Mouse (Mus musculus): Measurements from ENCODE around the gene 1110059G10Rik.

1110059G10Rik gene

GRCm38 (mm10) chr9:122950643-122951475, at the start of gene 1110059G10Rik, which contains the start of gene Kif15:
TSS of gene 1110059G10Rik (minus strand) at chr9:122951000.
TSS of gene Kif15 (plus strand) at chr9:122951046.
- DNase-seq (ENCODE audit: low spot score) = peak; percentile 94

DNA sequence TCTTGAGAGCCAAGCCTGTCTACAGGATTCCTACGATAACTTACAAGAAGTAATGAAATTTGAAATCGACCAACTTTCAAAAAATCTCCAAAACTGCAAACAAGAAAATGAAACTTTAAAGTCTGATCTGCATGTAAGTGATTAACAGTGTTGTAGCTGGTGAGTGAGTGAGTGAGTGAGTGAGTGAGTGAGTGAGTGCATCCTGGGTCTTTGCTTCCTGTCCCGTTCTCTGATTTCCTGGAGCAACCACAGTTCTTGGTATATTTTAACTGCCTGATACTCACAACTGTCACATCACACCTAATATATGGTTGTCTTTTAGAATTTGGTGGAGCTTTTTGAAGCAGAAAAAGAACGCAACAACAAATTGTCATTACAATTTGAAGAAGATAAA, 48.4 kb upstream of the 1110059G10Rik start:
- DNase-seq (ENCODE audit: low spot score) = no peak

GRCm38 (mm10) chr9:122998406-122999192, 47.8 kb upstream of the 1110059G10Rik start:
- no peak for DNase-seq (ENCODE audit: low spot score)

DNA sequence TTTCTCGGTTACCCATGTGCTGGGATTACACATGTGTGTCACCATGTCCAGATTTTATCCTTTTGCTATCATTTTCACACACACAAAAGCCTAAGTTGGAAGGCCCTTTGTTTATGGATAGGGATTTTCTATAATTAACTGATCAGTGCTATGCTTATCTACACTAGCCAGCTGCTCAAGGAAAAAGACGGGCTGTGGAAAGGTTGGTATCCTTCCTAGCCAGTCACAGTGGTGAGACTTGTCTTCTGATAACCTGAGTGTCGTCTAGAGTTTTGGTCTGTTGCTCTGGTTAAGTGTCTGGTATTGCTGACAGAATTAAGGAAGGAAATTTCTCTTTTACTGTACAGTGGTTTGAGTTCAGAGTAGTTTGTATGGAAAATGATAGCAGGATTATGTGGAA, 21.9 kb downstream of the 1110059G10Rik start:
- no peak for DNase-seq (ENCODE audit: low spot score)

DNA sequence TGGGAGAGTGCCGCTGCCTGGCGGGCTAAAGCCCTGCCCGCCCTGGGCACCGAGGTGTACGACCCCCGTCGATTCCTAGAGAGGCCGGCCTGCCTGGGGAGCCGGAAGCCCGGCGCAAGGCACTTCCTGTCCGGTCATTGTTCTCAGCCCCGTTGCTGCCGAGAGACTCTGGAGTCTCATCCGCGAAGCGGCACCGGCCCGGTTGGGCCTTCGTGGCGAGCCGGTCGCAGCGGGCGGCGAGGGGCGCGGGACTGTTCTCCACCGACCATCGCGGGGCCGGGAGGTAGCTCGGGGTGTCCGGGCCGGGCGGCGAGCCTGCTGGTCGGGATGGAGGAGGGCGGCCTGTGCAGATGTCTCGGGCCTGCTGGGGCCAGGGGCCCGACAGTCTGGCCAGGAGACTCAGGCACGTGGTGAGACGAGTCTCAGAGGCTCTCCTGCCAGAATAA, 27.8 kb downstream of the 1110059G10Rik start, which contains the start of gene Zfp105:
Zfp105 (plus strand) TSS at position 137 of the 446 bp plus-strand sequence.
- DNase-seq (ENCODE audit: low spot score) = no peak

- DNase-seq (ENCODE audit: low spot score) = no peak
Observed at GRCm38 (mm10) chr9:122922436-122922835, 28.4 kb downstream of the 1110059G10Rik start.

- no peak for DNase-seq (ENCODE audit: low spot score)
Observed at GRCm38 (mm10) chr9:122902717-122903535, 47.9 kb downstream of the 1110059G10Rik start.

GRCm38 (mm10) chr9:122901047-122901446, 49.8 kb downstream of the 1110059G10Rik start:
- no peak for DNase-seq (ENCODE audit: low spot score)

All from c-Kit-positive CD71-positive TER-119-positive erythroid progenitor cells, embryonic 14.5 days (primary cell).